Mouse (Mus musculus): ENCODE measurements around the gene Dok3. TPM values are rescaled to one million over a fixed set of nuclear protein-coding genes. Genes with fewer than 3 reads are reported as not detected.

The Dok3 gene
- polyA plus RNA-seq, 1 experiment from 2014 or later = 20.2 TPM

DNA sequence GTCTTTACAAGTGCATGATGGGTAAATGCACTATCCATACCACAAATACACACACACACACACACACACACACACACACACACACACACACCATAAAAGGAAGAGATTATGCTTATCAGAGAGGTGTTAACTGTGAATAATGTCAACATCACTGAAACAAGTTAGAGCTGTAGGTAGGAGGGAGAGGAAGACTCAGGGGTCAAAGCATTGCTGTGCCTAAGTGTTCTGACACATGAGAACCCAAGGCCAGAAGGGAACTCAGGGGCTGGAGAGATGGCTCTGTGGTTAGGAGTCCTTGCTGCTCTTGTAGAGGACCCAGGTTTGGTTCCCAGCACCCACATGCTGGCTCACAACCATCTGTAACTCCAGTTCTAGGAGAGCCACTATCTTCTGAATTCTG lies 49.2 kb downstream of the Dok3 start:
- no peak overlapping the region for H3K4me2 ChIP-seq (ENCODE audit: low read depth, low read length)
- no peak for DNase-seq
- no peaks in the 10 kb centered on the region for H3K36me3 ChIP-seq (replicated peaks; ENCODE audit: insufficient read depth, low read length)
- no peaks in the 10 kb centered on the region for H3K9me3 ChIP-seq (ENCODE audit: low read length)
- ATAC-seq = no peak
- H3K9ac ChIP-seq (replicated peaks) = no peak overlapping the region
- H3K4me1 ChIP-seq (ENCODE audit: insufficient read depth) = peaks cover 6% of the 10 kb centered on the region; the same call in 1 of the 2 replicates
- no peak overlapping the region for H3K4me3 ChIP-seq (ENCODE audit: low read depth, low read length)
- no peak for TF ChIP-seq CTCF (IDR thresholded peaks at IDR 0.05; ENCODE audit: low read depth)
- no peak for TF ChIP-seq EP300 (IDR thresholded peaks at IDR 0.05; ENCODE audit: low read depth)
- H3K27me3 ChIP-seq (ENCODE audit: insufficient read depth, low read length) = peaks cover 12% of the 10 kb centered on the region
- H3K27ac ChIP-seq (ENCODE audit: low read depth) = no peak overlapping the region

DNA sequence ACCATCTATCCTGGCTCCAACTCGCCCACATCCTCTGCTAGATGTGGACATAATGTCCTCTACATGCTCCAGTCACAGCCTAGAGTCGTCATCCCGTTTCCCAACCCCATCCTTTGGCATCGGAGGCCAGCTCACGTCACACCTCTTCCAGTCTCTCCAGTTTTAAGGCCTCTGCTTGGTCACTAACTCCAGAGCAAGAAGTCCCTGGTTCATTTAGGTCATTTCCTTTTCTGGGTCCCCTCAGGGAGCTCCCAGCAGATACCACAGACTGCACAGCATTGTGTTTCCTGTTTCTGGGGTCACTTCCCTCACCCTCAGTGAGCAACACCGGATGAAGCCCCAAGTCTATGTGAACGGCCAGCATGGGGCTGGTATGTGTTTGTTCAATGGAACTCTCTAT lies 50.1 kb downstream of the Dok3 start:
- no peak overlapping the region for H3K9ac ChIP-seq (replicated peaks)
- no peak for TF ChIP-seq CTCF (IDR thresholded peaks at IDR 0.05; ENCODE audit: low read depth)
- peak; percentile 71 for TF ChIP-seq EP300 (IDR thresholded peaks at IDR 0.05; ENCODE audit: low read depth)
- H3K27me3 ChIP-seq (ENCODE audit: insufficient read depth, low read length) = peaks cover 9% of the 10 kb centered on the region
- no peak overlapping the region for H3K4me3 ChIP-seq (ENCODE audit: low read depth, low read length)
- H3K36me3 ChIP-seq (replicated peaks; ENCODE audit: insufficient read depth, low read length) = no peaks in the 10 kb centered on the region
- peaks cover 6% of the 10 kb centered on the region; the same call in 1 of the 2 replicates for H3K4me1 ChIP-seq (ENCODE audit: insufficient read depth)
- peak; percentile 33 for DNase-seq
- peak overlapping the region; percentile 52 for H3K27ac ChIP-seq (ENCODE audit: low read depth)
- ATAC-seq = peak; percentile 61
- H3K4me2 ChIP-seq (ENCODE audit: low read depth, low read length) = no peak overlapping the region; the same call in 1 of the 2 replicates
- no peaks in the 10 kb centered on the region for H3K9me3 ChIP-seq (ENCODE audit: low read length)
- 43% methylated on average over 7 of the region's 7 CpGs for WGBS (ENCODE audit: insufficient replicate concordance)

DNA sequence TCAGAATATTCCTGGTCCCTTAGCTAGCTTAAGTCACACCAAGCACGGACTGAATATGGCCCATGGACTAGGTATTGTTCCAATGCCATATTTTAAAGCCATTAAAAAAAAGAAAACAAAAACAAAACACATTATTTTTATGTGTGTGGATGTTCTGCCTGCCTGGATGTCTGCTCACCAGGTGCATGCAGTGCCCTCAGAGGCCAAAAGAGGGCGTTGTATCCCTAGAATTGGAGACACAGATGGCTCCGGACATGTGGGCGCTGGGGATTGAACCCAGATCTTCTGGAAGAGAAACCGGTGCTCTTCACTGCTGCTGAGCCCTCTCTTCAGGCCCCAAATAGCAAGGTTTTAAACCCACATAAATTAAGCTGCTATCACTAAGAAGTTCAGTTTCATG lies 51.1 kb downstream of the Dok3 start:
- H3K27me3 ChIP-seq (ENCODE audit: insufficient read depth, low read length) = peaks cover 14% of the 10 kb centered on the region

DNA sequence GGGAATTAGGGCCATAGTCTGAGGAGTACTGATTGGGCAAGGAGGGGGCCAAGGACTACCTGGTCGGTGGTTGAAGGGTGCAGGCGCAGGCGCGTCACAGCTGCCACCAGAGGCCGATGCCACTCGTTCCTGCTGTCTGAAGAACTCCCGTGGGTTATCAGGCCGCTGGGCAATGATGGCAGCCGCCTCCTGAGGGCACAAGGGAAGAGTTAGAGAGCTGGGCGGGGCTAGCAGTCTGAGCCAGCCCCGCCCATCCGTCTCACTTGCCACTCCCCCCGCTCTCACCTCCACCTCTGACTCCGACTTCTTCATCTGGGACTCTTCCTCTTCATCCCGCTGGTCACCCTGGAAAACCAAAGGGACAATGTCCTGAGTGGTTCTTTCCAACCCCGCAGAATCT lies 51.6 kb downstream of the Dok3 start:
- H3K27ac ChIP-seq (ENCODE audit: low read depth) = no peak overlapping the region
- TF ChIP-seq CTCF (IDR thresholded peaks at IDR 0.05; ENCODE audit: low read depth) = no peak
- TF ChIP-seq EP300 (IDR thresholded peaks at IDR 0.05; ENCODE audit: low read depth) = no peak
- peaks cover 13% of the 10 kb centered on the region for H3K4me1 ChIP-seq (ENCODE audit: insufficient read depth)
- H3K4me3 ChIP-seq (ENCODE audit: low read depth, low read length) = no peak overlapping the region
- DNase-seq (no peak), ATAC-seq (no peak)
- no peak overlapping the region for H3K4me2 ChIP-seq (ENCODE audit: low read depth, low read length)
- WGBS (ENCODE audit: insufficient replicate concordance) = 69% methylated on average over 16 of the region's 16 CpGs
- H3K9ac ChIP-seq (replicated peaks) = no peak overlapping the region
- H3K36me3 ChIP-seq (replicated peaks; ENCODE audit: insufficient read depth, low read length) = no peaks in the 10 kb centered on the region
- H3K27me3 ChIP-seq (ENCODE audit: insufficient read depth, low read length) = peaks cover 20% of the 10 kb centered on the region
- H3K9me3 ChIP-seq (ENCODE audit: low read length) = no peaks in the 10 kb centered on the region

More for the DNA sequence above, 51.1 kb downstream of the Dok3 start:
- no peaks in the 10 kb centered on the region for H3K36me3 ChIP-seq (replicated peaks; ENCODE audit: insufficient read depth, low read length)
- WGBS (ENCODE audit: insufficient replicate concordance) = 62% methylated on average over 5 of the region's 5 CpGs
- TF ChIP-seq EP300 (IDR thresholded peaks at IDR 0.05; ENCODE audit: low read depth) = no peak
- peak; percentile 69 for TF ChIP-seq CTCF (IDR thresholded peaks at IDR 0.05; ENCODE audit: low read depth)
- no peak overlapping the region for H3K27ac ChIP-seq (ENCODE audit: low read depth)
- no peaks in the 10 kb centered on the region for H3K9me3 ChIP-seq (ENCODE audit: low read length)
- no peak overlapping the region for H3K9ac ChIP-seq (replicated peaks)
- no peak for ATAC-seq
- no peak overlapping the region for H3K4me2 ChIP-seq (ENCODE audit: low read depth, low read length)
- no peak overlapping the region for H3K4me3 ChIP-seq (ENCODE audit: low read depth, low read length)
- DNase-seq = peak; percentile 56
- H3K4me1 ChIP-seq (ENCODE audit: insufficient read depth) = peaks cover 7% of the 10 kb centered on the region

DNA sequence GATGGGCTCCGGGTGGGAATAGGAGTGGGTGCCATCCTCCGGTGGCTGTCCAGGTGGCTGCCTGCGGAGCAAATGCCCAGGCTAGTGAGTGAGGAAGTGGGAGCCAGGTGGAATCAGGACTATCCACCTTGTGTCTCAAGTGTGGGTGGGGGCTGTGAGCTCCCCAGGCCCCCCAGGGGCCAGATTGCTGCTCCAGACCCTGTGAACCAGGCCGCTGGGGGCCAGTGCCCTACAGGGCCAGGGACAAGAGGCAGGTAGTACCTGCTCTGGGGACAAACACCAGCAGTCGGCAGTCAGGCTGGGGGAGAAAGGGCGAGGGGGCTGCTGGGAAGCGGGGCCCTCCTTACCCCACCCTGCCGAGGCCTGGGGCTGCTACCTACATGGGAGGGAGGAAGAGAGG lies 52.8 kb downstream of the Dok3 start:
- whole genome bisulfite sequencing (ENCODE audit: insufficient replicate concordance) = 81% methylated on average over 8 of the region's 8 CpGs
- no peak overlapping the region for H3K4me3 ChIP-seq (ENCODE audit: low read depth, low read length)
- TF ChIP-seq EP300 (IDR thresholded peaks at IDR 0.05; ENCODE audit: low read depth) (no peak), CTCF (IDR thresholded peaks at IDR 0.05; ENCODE audit: low read depth) (no peak)
- no peak overlapping the region for H3K4me2 ChIP-seq (ENCODE audit: low read depth, low read length)
- H3K4me1 ChIP-seq (ENCODE audit: insufficient read depth) = peaks cover 25% of the 10 kb centered on the region
- peaks cover 32% of the 10 kb centered on the region for H3K27me3 ChIP-seq (ENCODE audit: insufficient read depth, low read length)
- no peaks in the 10 kb centered on the region for H3K36me3 ChIP-seq (replicated peaks; ENCODE audit: insufficient read depth, low read length)
- H3K9ac ChIP-seq (replicated peaks) = no peak overlapping the region
- DNase-seq = no peak
- no peak for ATAC-seq
- no peaks in the 10 kb centered on the region for H3K9me3 ChIP-seq (ENCODE audit: low read length)
- no peak overlapping the region for H3K27ac ChIP-seq (ENCODE audit: low read depth)

DNA sequence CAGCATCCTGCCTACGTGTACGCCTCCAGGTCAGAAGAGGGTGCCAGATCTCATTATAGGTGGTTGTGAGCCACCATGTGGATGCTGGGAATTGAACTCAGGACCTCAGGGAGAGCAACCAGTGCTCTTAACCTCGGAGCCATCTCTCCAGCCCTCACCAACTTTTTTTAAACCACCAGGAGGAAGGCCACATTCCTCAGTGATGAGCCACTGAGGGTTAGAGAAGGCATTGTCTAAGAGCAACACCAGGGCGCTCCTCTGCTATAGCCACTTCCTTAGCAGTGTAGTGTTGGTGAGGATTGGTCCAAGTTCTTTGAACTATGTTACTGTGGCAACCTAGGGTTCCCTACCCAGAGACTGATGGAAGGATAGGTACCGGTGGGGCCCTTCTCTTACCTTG lies 53.3 kb downstream of the Dok3 start:
- WGBS (ENCODE audit: insufficient replicate concordance) = 80% methylated on average over 5 of the region's 5 CpGs
- Histone ChIP-seq H3K9me3 (ENCODE audit: low read length) (no peaks in the 10 kb centered on the region), H3K27me3 (ENCODE audit: insufficient read depth, low read length) (peaks cover 37% of the 10 kb centered on the region), H3K27ac (ENCODE audit: low read depth) (no peak overlapping the region), H3K9ac (replicated peaks) (no peak overlapping the region), H3K4me1 (ENCODE audit: insufficient read depth) (peaks cover 30% of the 10 kb centered on the region), H3K36me3 (replicated peaks; ENCODE audit: insufficient read depth, low read length) (no peaks in the 10 kb centered on the region), H3K4me3 (ENCODE audit: low read depth, low read length) (no peak overlapping the region), H3K4me2 (ENCODE audit: low read depth, low read length) (no peak overlapping the region)
- DNase-seq (no peak), ATAC-seq (no peak)
- TF ChIP-seq EP300 (IDR thresholded peaks at IDR 0.05; ENCODE audit: low read depth) (no peak), CTCF (IDR thresholded peaks at IDR 0.05; ENCODE audit: low read depth) (no peak)

DNA sequence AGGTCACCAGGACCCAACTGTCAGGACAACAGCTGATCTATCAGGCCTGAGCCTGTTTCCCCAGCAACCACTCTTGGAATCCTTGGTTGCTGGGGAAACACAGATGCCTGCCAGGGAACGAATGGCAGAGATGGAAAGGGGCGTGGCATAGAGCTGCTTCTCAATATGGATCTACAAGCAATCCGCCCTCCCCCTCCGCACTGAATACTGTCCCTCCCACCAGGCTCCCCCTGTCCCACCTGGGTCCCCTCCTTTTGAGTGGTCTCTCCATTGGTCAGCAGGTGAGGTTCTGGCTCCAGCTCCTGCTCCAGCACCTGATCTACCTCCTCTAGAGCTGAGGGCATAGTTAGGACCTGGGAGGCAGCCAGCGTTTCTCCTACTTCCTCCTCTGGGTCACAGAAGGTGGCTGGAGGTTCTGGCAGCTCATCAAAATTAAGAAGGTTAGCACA lies 54.5 kb downstream of the Dok3 start:
- no peaks in the 10 kb centered on the region for H3K36me3 ChIP-seq (replicated peaks; ENCODE audit: insufficient read depth, low read length)
- H3K27me3 ChIP-seq (ENCODE audit: insufficient read depth, low read length) = peaks cover 46% of the 10 kb centered on the region
- TF ChIP-seq EP300 (IDR thresholded peaks at IDR 0.05; ENCODE audit: low read depth) = no peak
- no peak for TF ChIP-seq CTCF (IDR thresholded peaks at IDR 0.05; ENCODE audit: low read depth)
- no peak overlapping the region for H3K4me3 ChIP-seq (ENCODE audit: low read depth, low read length)
- H3K9ac ChIP-seq (replicated peaks) = no peak overlapping the region
- ATAC-seq (no peak), DNase-seq (no peak)
- no peak overlapping the region for H3K27ac ChIP-seq (ENCODE audit: low read depth)
- H3K9me3 ChIP-seq (ENCODE audit: low read length) = no peaks in the 10 kb centered on the region
- H3K4me2 ChIP-seq (ENCODE audit: low read depth, low read length) = no peak overlapping the region
- peaks cover 30% of the 10 kb centered on the region for H3K4me1 ChIP-seq (ENCODE audit: insufficient read depth)
- WGBS (ENCODE audit: insufficient replicate concordance) = 51% methylated on average over 5 of the region's 5 CpGs

Measured in liver, postnatal 0 days (tissue).